Mouse (Mus musculus): Measurements from ENCODE around the gene Eif1. TPM values are rescaled to one million over a fixed set of nuclear protein-coding genes. Genes with fewer than 3 reads are reported as not detected.
"Not testable (repeated sequence)": the region's sequence is repeated elsewhere in the genome, so short reads cannot be mapped to it uniquely, and the experiment has no call there.

Gene Eif1
- total RNA-seq, 2 experiments from 2014 or later, result 838 to 840 TPM

DNA sequence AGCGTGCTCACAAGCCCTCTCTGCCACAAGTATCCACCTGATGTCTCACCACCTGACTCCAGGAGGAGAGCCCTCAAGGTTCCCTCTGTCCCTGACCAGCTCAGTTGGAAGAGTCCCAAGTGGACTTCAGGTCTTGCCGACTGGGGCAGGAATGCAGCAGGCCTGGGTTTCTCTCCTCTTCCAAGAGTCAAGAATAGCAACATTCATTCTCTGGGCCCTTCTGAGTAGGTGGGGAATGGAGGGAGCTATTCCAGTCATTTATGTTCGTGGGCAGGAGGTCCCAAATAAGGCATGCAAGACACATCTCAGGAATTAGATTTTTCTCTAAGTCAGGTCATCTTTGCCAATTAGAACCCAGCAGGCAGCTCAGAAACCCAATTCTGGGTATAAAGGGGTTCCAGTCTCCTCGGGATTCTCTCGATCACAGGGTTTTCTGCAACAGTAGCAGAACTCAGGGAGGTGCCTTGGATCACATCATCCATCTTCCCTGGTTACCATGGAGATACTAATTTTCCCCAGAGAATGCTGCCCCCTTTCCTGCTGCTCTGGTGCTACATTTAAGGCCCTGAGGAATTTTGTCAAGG is 7.5 kb upstream of the Eif1 start:
- no peak for DNase-seq

DNA sequence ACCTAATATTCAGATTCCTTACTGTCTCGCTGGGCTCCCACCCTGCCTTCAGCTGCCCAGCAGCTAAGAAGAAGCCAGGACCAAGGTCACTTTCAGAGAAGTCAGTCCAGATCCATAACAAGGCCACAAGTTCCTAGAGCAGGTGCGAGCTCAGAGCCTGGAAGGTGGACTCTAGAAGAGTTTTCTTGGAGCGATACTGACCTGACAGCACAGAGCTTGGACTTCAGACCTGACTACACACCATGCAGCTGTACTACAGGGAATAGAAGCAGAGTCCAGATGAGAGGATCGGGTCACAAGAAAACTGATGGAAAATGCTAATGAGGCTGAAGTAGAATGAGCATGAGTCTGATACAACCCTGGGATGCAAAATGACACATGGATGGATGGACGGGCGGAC is 6.3 kb upstream of the Eif1 start:
- DNase-seq, result no peak

DNA sequence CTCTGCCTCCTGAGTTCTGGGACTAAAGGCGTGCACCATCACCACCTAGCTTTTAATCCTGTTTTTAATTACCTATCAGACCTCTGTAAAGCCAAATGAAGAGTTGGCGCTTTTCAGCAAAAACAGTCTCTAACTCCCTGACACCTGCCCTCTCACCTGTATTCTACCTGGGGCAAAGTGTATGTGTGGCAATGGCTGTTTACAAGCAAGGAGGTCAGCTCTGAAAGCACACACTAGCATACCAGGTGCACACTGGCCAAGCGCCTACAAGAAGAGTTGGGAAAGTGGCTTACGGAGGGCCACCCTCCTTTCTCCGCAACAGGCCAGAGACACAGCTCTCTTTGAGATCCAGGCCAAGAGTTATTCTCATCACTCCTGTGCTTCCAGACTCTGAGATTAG is 4.2 kb upstream of the Eif1 start:
- DNase-seq, result no peak

DNA sequence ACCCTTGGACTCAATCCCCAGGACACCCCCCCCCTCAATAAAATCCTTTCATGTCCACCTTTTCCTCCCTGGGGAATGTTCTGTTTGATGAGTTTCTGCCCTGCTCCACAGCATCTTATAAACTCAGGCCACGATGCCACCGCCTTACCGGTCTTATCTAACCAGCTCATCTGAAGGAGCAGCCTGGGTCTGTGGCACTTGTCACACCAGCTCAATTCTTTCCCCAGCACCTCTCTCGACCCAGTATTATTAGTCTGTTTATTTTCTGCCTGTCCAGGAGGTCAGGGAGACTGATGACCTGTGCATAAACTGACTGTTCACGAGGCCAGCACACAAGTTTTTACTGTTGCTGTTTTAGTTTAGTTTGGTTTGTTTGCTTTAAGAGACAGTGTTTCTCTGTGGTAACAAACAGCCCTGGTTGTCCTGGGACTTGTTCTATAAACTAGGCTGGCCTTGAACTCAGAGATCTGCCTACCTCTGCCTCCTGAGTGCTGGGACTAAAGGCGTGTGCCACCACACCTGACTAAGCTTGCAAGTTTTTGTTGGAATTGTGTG is 1.8 kb upstream of the Eif1 start:
- no peak for DNase-seq

DNA sequence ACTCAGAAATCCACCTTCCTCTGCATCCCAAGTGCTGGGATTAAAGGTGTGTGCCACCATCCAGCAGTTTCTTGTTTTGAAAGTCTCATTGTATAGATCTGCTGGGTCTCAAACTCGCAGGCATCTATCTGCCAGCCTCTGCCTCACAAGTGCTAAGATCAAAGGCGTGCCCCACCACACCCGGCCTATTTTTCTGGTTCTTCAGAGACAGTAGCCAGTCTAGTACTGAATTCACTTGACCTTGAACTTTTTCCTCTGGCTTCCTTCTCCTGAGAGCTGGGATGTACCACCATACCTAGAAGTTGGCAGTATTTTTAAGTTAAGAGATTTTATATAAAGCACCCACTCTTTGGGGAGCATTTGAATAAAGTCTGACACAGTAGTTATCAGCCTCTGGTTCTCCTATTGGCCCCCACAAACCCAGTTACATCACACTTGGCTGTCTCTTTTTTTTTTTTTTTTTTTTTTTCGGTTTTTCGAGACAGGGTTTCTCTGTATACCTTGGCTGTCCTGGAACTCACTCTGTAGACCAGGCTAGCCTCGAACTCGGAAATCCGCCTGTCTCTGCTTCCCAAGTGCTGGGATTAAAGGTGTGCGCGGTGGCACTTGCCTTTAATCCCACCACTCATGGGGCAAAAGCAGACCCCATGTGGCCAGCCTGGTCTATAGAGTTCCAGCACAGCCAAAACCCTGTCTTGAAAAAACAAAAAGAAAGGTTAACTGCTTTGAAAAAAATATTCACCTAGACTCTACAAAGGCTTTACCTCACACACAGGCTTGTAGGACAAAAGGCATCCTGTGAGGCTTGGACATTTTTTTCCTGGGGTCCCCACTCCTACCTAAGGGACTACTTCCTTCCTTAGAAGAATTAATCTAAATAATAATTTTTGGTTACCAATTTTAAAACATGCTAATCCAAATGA is 895 bp upstream of the Eif1 start:
- no peak for DNase-seq

DNA sequence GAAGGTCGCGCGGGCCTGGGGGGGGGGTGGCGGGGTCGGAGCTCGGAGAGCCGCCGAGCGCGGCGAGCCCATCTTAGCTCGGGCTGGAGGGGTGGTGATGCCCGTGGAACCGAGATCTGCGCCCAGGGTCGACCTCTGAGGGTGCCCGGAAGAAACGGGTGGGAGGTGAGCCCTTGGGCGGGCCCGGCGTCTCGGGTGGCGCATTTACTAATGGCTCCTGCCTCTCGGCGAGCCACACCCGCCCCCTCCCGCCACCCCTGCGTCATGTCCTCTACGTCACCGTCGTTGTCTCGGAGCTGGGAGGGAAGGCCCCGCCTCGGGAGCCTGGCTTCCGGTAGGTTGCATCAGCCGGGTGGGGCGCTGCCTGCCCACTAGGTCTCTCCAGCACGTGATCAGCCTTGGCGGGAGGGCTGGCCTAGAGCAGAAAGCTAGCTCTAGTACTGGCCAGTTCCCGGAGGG is 516 bp downstream of the Eif1 start:
- DNase-seq, result peak; percentile 93

DNA sequence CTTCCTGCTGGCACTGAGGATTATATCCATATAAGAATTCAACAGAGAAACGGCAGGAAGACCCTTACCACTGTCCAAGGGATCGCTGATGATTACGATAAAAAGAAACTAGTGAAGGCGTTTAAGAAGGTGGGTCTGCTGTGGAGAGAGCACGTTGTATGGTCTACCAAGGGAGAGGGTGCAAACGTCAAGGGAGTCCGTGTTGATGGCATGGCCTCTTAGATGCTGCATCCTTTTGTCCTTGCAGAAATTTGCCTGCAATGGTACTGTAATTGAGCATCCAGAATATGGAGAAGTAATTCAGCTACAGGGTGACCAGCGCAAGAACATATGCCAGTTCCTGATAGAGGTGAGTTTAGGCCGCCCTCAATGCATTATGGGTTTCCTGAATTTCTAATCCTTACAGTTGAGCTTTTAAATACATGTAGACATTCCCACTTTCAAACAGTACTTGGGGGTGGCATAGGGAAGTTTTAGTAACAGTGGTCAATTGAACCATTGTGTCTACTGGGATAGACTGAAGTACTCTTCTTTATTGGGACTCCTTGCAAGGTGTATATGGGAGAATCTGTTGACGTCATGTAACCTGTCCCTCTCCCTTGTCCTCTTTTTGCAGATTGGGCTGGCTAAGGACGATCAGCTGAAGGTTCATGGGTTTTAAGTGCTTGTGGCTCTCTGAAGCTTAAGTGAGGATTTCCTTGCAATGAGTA is 1.2 kb downstream of the Eif1 start:
- DNase-seq, result not testable (repeated sequence)

DNA sequence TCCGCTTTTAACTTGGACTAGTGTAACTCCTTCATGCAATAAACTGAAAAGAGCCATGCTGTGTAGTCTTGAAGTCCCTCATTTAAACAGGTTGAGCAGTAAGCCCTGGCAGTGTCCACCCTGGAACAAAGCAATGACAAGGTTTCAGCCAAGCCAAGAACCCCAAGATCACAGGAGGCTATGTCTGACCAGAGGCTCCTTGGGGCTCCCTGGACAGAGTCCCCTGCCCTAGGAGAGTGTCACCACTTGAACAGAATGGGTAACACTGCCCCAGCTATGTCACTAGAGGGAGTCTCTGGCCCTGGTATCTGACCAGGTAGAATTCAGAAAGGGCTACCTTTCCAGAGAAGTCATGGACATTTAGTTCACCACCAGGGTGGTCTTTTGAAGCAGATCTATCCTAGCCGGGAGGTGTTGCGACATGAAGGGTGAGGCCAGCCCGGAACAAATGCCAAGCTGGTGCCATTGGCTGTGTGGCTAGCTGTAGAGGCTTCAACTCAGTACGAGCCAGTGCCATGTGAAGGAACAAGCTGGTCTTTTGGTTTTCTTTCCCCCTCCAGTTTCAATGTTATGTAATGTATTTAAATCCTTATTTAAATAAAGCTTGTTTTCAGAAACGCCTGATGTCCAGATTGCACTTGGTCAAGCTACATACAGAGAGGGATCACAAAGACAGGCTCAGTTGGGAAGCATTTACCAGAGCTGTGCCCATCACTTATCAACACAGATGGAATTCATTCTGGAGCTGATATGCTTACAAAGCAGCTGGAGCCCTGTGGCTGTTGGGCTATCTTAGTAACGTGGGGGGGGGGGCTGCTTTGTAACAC is 2.0 kb downstream of the Eif1 start:
- not testable (repeated sequence) for DNase-seq

DNA sequence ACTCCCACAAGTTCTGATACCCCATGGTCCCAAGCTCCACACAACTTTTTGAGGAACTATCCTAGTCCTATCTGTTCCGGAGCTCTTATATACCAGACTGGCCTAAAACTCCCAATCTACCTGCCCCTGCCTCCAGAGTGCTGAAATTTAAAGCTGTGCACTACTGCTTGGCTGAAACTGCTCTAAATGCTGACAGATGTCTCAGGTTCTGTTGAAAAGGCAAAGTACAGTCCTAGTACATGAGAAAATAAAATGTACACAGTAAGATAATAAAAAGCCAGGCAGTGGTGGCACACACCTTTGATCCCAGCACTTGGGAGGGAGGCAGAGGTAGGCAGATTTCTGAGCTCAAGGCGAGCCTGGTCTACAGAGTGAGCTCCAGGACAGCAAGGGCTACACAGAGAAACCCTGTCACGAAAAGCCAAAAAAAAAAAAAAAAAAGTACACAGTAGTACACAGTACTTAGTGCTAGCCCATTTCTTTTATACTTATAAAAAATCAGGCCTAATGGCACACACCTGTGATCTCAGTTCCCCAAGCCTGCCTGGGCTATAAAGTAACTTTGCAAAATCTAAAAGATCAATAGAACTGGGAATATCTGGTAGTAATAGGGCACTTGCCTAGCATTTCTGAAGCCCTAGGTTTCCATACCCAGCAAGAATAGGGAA is 3.0 kb downstream of the Eif1 start:
- no peak for DNase-seq

DNA sequence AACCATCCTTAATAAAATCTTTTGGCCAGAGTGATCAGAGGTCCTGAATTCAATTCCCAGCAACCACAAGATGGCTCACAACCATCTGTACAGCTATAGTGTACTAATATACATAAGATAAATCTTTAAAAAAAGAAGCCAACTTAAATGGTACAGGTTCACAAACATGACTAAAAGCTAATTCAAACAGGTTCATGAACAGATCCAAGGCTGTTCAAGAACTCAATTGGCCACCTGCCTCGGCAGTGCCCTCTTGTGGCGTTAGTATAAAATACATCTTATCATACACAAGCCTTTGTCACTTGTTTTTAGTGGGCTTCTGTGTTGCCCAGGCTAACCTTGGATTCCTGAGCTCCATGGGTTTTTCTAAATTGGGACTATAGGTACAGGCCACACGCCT is 3.9 kb downstream of the Eif1 start:
- peak; percentile 66 for DNase-seq

DNA sequence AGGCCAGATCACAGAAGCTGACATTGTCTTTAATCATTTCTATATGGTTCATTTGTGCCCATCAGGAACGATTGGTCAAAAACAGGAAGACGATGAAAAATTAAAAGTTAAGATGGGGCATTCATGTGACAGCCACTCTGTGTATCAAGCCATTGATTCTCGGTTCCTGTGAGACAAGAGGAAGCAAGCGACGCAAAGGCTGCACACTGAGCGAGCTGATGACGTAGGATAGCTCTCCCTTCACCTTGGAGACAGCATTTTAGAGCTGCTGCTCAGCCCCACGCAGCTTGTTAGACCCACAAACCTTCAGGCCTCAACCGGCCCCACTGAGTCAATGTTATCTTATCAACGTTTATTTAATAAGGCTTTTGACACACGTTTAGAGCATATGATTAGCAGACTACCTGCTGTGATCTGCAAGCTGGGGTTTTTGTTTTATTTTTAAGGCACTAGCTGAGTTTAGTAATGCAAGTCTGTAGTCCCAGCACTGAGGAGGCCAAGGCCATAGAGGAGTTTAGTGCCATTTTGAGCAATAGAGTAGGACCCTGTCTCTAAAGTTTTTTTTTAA is 5.5 kb downstream of the Eif1 start:
- DNase-seq, result no peak

- no peak for DNase-seq
Measured at GRCm38 (mm10) chr11:100327316-100327715, 7.6 kb downstream of the Eif1 start.

- DNase-seq, result no peak
Measured at GRCm38 (mm10) chr11:100327761-100328160, 8.1 kb downstream of the Eif1 start.

DNA sequence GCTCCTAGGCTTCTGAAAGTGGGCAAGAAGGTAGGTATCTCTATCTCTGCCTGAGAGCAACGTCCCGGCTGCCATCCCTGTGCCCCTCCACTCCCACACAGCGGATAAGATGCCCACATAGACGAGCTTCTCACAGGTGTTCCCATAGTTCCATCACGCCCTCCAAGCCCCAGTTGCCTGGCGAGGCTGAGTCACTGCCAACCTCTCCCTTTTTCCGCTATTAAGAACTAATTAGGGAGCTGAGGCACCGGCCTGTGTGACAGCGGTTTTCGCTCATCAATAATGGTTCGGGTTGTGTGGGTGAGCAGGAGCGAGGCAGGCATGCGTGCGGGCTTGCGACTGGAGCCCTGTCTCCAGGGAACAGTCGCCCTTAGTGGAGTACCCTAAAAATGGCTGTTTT is 10.6 kb downstream of the Eif1 start:
- DNase-seq, result no peak

DNA sequence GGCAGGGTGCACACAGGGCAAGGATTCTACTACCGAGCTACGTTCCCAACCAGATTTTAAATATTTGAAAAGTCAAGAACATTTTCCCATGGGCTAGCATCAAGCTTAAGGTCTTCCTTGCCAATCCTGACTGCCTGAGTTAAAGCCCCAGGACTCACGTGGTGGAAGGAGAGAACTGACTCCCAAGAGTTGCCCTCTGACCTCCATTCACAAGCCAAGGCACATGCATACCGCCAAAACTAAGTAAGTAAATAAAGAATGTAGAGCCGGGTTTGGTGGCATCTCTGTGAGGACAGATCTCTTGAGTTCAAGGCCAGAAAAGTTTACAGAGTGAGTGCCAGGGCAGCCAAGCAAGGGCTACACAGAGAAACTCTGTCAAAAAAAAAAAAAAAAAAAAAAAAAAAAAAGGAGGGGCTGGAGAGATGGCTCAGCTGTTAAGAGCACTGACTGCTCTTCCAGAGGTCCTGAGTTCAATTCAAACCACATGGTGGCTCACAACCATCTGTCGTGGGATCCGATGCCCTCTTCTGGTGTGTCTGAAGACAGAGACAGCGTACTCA is 11.2 kb downstream of the Eif1 start:
- DNase-seq, result not testable (repeated sequence)

- no peak for DNase-seq
Measured at GRCm38 (mm10) chr11:100332766-100333515, 13.3 kb downstream of the Eif1 start.

DNA sequence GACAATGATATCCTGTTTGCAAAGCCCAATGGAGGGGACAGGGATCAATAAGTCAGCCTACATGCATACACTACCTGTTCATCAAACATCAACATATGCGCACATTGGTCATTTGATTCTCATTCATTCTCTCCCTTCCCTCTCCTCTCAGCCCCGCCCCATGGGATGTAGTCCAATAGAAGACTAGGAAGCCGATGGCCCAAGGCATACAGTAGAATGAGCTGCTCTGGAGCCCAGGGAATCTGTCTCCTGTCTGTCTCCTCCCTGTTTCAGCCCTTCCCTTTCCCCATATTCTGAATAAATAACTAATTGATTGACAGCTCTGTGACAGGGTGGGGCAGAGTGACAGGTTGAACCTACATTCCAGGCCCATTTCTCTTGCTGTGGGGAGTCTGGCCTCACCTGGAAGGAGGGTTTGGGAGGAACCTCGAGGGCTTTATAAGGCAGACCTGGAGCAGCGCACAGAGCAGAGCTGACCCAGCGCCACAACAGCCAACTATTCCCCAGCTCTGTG is 14.3 kb downstream of the Eif1 start, which contains the start of gene Gast:
Gene Gast, plus strand, starts transcription at position 464 of the 514 bp plus-strand sequence.
- no peak for DNase-seq

GRCm38 (mm10) chr11:100335731-100336130 is 16.0 kb downstream of the Eif1 start:
- no peak for DNase-seq

- DNase-seq, result no peak
Measured at GRCm38 (mm10) chr11:100344269-100344668, 24.6 kb downstream of the Eif1 start.

Data from gastrocnemius, postnatal 10 days (tissue).